Mouse (Mus musculus): ENCODE measurements at regions not wholly inside any gene's neighbourhood (a gene's known extent, or its start where the extent isn't known, plus 50 kb on each side); places are given as distances from the start of the nearest gene placed in this dataset.
"Not testable (repeated sequence)": the region's sequence is repeated elsewhere in the genome, so short reads cannot be mapped to it uniquely, and the experiment has no call there.

DNA sequence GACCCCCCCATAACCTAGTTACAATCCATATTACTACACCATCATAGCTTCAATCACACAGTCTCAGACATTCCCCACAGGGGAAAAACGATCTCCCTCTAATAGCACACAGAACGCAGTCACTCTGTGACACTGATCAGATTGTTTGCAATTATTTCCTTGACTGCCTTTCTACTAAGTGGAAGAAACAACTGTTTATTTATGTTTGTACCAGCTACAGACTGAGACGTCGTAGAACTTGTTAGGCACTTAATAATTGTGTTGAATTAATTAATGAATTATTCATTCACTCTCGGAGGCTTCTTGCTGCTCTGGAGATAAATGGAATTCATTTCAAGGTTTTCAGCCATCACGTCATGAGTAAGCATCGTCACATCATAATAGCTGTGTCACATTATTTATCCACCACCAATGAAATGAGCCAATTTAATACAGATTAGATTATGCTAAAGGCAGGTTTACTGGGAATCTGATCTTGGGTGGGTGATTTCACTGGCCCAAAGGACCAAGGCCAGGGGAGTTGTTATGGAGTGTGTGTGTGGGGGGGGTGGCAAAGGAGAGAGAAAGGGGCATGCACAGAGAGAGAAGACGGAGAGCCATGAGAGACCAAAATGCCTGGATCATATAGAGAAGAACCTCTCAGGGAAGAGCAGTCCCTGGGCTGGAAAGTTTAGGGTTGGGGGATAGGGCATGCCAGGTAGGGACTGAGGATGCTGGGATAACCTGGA lies 355.7 kb upstream of the Zwint start:
- DNase-seq (ENCODE audit: low read depth, low spot score) = no peak

DNA sequence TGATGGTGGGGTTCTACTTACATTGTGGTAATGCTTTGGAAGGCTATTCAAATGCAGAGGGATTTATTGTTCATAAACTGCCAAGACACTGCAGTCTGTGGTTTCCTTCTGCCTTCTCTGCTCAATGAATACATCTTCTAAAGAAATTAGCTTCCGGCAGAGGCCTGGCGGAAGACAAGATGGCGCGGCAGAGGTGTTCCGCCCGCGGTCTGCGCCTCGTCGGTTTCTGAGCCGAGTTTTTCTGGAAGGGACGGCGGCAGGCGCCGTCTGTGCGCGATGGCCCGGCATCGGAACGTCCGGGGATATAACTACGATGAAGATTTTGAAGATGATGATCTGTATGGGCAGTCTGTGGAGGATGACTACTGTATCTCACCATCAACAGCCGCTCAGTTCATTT lies 345.6 kb upstream of the Zwint start:
- DNase-seq (ENCODE audit: low read depth, low spot score) = not testable (repeated sequence)

DNA sequence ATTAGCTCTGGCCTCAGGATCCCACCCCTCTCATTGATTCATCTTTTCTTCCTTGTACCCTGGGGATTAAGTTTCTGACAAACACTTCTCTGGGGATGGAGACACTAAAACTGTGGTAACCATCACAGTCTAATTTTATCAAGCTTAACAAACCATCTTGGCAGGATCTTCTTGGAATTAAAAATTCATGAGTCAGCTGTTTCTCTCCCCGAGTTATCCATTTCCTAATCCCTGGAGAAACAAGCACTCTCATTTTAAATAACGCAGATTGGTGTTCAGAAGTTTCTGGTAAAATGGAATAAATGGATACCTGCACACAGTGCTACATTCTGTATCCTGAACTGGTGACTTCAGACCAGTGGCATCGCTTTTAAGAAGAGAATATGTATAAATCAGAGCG lies 336.3 kb upstream of the Zwint start:
- no peak for DNase-seq (ENCODE audit: low read depth, low spot score)

DNA sequence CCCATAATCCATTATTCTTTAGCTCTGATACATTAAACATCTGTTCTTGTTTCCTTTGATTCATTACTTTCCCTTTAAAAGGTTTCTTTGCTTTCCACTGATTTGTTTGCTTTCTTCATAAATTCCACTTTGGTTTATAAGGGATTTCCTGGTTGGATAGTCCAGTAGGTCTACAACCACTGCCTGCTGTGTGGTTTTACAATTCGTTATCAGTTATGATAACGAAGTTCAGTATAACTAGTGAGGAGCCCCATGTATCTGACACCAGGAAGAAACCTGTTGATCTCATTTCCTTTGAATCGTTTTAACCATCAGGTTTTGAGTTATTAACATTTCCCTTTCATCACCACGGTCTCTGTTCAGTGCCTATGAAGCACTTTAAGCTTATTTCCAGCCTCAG lies 334.3 kb upstream of the Zwint start:
- DNase-seq (ENCODE audit: low read depth, low spot score) = no peak

DNA sequence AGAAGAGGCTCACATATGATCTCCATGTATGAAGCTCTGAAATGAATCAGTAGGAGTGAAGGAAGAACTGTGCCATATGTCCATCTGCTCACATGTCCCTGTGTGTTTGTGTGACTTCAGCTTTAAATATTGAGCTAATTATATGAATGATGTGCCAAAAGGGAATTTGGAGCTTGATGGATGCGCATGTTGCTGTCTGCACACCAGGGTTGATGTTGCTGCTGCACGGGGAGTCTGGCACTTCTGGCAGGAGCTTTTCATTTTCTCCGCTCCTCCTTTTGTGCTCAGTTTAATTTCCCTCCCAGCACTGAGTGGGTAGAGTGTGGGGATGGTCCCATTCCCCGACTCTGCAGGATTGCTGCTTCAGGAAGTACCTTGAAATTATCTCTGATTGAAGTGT lies 328.0 kb upstream of the Zwint start:
- no peak for DNase-seq (ENCODE audit: low read depth, low spot score)

DNA sequence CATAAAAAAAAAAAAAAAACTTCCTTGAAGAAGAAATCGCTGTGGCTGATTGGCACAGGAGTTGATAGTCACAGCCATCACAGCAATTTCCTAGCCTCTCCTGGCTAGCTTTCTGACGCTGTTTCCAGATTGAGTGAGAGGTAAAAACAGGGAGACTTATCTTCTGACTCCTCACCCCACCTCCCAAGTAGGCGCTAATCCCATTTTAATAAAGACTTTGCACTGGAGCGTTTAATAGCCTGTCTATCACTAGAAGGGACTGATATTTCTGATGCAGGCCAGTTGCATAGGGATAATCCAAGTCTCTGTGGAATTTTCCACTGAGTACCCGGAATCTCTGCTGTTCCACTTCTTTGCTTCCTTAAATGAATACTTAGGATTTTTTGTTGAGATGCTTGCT lies 307.4 kb upstream of the Zwint start:
- no peak for DNase-seq (ENCODE audit: low read depth, low spot score)

DNA sequence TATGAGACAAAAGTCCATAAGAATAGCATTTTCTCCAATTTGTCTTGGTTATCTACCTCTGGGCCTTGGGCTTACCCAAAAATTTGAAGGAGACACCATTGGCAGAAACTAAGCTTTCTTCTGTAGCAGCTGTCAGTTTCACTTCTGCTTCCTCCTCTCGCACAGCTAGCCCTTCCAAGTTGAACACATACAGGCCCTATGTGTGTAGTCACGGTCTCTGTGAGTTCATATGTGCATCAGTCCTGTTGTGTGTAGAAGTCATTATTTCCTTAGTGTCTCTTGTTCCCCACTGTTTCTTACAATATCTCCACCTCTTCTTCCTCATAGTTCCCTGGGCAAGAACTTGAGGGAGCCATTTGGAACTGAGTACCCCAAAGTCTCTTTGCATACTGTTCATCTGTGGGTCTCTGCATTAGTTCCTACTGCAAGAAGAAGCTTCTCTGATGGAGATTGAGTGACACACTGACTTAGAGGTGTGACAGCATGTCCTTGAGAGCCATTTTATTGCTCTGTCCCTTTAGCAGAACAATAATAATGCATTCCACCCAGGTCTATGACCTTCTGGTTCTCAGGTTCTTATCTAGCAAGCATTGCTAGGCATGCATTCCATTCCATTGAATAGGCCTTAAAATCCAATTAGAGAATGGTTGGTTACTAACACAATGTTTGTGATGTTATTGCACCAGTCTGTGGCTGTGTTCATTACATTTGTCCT lies 306.5 kb upstream of the Zwint start:
- DNase-seq (ENCODE audit: low read depth, low spot score) = no peak

DNA sequence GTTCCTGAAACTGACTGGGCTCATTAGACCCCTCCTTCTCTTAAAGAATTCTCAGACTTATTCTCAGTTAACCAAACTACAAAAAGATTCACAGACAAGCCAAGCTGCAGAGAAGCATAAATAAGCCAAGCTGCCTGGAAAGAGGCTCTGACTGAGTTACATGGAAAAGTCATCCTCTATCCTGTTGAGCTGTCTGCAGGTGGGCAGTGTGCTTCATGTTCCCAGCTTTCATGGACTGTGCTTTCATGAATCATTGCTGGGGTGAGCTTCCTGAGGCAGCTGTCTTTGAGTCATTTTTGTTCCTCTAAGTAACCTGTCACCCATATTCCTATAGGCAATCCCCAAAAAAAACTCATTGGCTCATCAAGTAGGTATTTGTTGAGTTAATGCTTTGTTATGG lies 301.8 kb upstream of the Zwint start:
- DNase-seq (ENCODE audit: low read depth, low spot score) = no peak

DNA sequence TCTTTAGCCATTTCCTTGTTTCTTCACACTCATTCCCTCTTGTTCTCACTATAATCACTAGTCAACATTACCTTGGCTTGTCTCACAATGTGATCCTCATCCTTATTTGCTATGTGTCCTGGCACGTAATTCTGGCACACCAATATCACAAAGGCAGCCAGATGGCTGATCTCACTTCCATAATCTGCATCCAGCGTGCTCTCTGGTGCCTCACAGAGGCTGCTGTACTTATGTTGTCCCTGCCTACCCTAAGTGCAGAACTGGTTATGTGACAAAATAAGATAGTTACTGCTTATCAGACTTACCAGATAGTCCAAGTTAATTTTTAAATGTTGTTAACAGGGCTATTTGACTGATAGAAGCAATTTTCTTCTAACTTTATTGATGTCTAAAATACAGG lies 301.1 kb upstream of the Zwint start:
- DNase-seq (ENCODE audit: low read depth, low spot score) = peak; percentile 26

DNA sequence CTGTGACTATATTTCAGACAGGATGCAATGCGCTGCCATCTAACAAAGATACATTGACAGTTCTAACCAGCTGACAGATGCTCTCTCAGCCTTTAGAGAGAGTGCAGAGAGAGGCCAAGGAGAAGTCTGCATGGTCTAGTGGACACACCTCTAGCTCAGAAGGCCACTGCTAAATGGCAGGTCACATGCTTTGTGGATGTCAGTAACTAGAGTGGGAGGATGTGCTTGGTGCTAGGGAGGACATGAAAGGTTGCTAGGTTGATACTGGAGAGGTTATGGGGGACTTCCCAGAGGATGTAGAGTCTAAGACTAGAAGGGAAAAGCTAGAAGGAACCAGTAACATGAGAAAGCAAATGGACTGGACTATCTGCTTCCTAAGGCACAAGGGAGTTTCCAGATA lies 271.3 kb upstream of the Zwint start:
- no peak for DNase-seq (ENCODE audit: low read depth, low spot score)

DNA sequence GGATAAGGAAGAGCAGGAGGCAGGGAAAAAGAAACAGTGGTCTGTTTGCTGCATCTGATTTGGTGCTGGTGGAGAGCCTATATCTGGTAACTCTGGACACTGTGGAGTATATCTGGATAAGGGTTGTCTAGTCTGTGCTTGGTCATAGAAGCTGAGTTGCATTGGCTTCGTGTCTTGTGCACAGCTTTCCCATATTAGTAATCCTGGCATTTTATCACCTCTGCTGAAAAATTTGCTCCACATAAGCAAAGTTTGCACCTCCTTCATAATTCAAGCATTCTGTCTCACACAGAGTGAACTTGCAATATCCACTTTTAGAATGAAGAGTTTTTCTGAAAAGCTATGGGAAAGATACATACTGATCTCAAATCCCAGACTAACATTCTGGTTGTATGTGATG lies 269.8 kb upstream of the Zwint start:
- no peak for DNase-seq (ENCODE audit: low read depth, low spot score)

DNA sequence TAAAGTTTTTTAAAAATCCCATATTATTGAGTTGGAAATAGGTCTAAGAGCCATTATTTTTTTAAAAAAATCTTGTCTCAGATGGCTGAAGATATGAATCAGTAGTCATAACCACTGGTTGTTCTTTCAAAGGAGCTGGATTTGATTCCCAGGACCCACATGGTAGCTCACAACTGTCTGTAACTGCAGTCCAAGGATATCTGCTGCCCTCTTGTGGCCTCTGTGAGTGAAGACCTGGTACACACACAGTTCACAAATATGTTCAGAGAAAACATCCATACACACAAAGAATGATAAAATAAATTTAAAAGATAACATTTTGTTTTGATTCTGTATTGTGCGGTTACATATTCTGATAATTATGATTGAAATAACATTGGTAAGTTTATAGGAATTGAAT lies 263.2 kb upstream of the Zwint start:
- DNase-seq (ENCODE audit: low read depth, low spot score) = no peak

DNA sequence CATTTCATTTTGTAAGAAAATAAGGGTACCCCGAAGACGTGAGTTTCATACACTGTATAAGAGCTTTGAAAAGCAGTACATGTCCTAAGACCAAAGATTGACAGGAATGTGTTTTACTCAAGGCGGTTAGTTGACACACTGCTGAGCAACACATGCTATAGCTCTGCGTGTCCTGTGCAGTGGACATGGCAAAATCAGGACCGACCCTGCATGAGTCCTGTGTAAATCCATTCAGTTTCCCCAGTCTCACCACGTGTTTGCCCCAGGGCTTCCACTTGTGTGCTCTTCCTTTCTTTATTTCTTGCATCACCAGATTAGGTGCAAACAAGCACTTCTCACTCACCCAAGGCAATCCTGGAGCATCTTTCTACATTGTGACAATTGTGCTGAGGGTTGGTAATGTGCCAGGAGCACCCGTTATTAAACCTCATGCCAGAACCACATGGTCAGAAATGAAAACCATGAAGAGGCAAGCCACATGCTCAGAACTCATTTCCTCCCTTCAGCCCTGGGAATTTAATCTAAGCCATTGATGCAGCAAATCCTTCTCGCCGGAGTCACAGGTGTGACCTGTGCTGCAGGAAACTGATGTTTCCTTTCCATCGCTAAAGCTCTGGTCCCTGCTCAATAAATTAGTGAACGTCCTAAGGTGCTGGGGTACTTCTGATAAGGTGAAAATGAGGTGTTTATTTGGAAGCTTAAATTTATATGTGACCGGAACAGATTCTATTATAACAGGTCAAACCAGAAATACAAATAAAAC lies 261.2 kb upstream of the Zwint start:
- no peak for DNase-seq (ENCODE audit: low read depth, low spot score)

DNA sequence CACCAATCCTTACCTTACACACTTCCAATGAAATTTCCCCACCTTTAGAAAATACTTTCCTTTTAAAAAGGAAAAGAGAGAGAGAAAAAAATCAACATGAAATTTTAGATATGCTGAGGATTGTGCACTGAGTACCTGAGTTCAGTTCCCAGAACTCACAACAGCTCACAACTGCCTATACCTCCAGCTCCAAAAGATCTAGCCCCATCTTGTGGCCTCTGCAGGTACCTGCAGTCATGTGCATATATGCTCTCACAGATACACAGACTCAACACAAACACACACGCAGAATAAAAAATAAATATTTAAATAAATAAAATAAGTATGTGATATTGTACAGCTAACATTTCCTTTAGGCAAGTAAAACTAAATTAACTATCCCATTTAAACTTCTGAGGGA lies 260.3 kb upstream of the Zwint start:
- DNase-seq (ENCODE audit: low read depth, low spot score) = no peak

DNA sequence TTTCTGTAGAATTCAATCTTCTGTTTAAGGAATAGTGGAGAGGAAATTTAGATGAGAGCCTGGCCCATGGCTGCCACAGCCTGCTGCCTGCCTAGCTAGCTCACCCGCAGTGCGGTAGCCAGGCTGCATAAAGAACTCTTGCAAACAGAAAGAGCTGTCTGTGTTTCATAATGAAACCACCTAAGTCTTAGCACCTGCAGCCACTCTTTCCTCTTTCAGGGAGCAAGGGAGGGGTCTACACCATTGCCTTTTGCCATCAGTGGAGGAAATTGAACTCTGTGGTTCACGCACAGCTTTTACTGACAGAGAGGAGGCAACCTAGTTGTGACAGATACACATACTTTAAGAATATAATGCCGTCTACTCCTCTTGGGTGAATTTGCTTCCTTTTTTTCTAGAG lies 251.4 kb upstream of the Zwint start:
- no peak for DNase-seq (ENCODE audit: low read depth, low spot score)

DNA sequence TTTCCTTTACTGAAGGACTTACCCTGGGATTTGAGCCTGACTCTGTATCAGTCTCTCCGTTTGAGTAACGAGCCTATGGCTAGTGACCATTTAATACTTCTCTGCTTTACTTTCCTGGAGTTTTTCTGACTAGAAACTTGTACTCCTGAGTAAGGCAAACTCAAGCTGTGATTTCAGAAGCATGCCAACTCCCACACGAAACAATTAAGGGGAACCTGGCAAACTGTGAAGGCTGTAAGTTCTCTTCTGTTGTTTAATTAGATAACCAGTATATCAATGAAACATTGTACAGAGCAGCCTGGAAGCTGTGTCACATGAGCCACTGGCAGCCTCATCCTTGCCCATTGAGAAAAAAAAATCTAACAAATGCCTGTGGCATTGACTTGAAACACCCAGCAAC lies 244.3 kb upstream of the Zwint start:
- DNase-seq (ENCODE audit: low read depth, low spot score) = no peak

DNA sequence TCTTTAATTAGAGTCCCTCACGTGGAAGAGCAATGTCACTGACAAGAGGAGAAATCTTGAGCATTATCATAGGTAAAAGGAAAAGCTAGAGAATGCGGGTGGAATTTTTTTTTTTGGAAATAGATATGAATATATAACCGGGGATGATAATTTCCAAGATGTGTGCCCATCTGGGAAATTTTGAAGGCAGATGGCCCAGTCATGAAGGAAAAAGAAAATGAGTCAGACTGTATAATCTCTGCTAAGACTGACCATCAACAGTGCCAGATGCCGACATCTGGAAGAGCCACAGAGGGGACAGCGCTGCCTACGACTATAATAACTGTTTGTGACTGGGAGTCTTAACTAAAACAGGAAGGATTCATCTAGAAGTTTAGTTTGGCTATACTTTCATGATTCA lies 243.0 kb upstream of the Zwint start:
- no peak for DNase-seq (ENCODE audit: low read depth, low spot score)

DNA sequence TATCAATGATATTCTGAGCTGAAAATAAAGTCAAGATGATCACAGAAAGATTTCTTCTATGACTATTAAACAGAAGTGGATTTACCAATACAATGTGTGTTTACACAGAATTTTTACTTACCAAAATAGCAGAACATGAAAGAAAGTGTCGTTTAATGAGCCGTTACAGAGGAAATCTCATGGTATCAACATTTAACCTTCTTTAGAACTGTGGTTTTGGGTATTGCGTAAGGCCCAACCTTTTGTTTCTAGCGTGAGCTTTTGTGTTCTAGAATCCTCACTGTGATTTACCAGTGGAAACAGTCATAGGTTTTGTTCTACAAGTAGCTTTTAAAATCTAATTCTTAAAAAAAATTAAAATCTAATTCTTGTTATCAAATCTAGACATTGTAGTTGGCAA lies 200.0 kb upstream of the Zwint start:
- no peak for DNase-seq (ENCODE audit: low read depth, low spot score)

DNA sequence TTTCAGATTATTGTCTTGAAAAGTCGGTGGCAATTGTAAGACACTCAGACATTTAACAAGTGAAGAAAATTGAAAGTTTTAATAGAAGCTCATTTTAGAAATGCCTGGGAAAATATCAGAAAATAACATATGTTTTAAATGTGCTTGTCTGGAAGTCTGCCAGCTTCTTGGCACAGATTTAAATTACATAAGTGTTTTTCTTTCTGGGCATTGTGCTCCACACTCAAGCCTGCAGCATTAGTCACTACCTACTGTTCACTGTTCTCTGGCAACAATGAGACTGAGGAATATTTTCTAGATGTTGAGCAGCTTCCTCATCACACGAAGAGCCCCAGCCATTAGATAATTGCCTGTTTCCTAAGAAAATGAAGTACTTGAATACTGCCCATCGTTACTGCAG lies 170.3 kb upstream of the Zwint start:
- DNase-seq (ENCODE audit: low read depth, low spot score) = peak; percentile 14

DNA sequence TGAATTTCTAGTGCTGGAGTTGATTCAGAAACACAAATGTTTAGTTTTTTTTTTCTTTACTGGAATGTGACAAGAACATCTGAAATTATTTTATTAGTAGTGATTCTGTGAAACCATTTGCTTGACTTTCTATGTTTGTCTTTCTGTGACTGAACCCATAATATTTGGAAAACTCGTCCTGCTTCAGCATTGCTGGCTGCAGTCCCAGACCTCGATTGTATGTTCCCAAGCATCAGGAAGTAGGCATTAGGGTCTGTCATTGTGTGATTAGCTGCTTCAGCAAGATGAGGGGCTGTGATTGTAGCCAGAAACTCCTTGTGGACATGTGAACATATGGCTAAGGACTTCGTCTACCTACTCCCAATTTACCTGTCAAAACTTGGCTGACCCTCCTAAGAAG lies 122.2 kb upstream of the Zwint start:
- no peak for DNase-seq (ENCODE audit: low read depth, low spot score)

DNA sequence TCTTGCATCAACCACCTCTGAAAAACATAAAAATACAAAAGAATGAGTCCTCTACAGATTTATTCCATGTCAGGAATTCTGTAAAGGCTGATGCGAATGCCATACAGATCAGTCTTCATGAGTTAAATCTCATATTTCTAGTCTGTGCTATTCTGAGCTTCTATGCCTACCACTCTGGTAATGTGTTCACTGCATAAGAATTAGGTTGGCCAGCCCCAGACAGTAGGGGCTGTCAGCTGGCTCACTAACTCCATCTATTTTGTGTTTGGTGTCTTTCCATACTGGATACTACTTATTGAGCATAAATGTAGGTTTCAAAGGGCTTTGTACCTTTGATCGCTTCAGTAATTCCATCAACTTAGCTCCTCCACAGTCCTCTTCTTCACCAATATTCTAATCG lies 121.2 kb upstream of the Zwint start:
- DNase-seq (ENCODE audit: low read depth, low spot score) = no peak

DNA sequence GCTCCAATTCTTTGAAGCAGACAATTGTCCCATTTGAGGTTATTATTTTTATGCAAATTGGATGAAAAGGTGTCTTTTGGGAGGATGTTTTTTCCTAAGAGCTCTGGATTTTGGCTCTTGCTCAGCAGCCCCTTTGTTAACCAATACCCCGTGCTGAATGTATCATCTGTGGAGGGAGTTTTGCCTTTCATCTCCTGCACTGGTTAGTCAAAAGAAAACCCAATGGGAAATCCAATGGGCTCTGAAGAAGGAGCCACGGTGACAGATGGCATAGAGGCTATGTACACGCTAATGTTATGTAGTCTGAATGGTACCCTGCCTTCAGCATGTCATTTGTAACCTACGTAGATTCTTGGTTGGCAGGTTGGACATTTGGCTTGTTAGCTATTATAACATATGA lies 120.8 kb upstream of the Zwint start:
- DNase-seq (ENCODE audit: low read depth, low spot score) = no peak

DNA sequence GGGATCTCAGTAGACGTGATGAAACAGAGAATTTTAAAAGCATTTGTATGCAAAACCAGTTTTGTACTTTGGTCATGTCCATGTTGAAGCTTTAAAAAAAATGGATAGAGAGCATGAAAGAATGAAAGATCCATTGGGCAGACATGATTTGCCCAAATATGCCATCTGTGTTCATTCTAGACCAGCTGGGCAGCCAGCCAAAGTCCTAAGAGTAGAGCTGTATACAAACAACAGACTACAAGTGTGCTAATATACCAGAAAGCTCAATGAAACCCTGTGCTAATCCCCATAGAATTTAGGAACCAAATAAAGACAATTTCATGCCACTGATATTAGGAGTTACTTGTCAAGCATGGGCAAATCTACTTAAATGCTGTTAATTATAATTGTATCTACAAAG lies 105.1 kb upstream of the Zwint start:
- DNase-seq (ENCODE audit: low read depth, low spot score) = no peak

All from brain, embryonic 18.5 days (tissue).